36 mouse cellular contexts compared by ENCODE assay signal in the genomic region with DNA sequence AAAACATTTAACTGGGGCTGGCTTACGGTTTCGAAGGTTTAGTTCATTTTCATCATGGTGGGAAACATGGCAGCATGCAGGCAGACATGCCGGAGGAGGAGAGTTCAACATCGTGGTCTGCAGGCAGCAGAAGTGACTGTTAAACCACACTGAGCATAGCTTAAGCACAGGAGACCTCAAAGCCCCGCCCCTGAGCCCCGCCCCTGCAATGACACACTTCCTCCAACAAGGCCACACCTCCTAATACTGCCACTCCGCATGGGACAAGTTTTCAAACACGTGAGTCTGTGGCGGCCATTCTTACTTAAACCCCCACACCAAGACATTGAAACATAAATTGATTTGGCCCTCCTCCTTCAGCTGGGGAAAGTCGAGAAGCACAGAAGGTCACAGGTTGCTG. TPM values are rescaled to one million over a fixed set of nuclear protein-coding genes. Genes with fewer than 3 reads are reported as not detected.
DNase-seq lines count a peak whose midpoint lies in the region; ATAC-seq and TF ChIP-seq lines count a peak whose summit lies in the region.
"Had no signal": no experiment of that assay in that cellular context is flagged by ENCODE, and none has a peak within 500 bp of the region (broad histone marks: within the 10 kb centered on the region; RNA-seq: fewer than 3 reads in every experiment).

No protein-coding gene starts in this region.

- H3K9me3 ChIP-seq in heart, embryonic 10.5 days: no peaks in the 10 kb centered on the region
- H3K9me3 ChIP-seq in E14TG2a.4 (ENCODE audit: low read length): no peaks in the 10 kb centered on the region; the same call in 1 of the 2 replicates
- H3K9me3 ChIP-seq: embryonic facial prominence, embryonic 10.5 days; heart, embryonic 15.5 days; limb, embryonic 15.5 days; midbrain, embryonic 15.5 days; neural tube, embryonic 13.5 days had no signal

- no peak for TF ChIP-seq CTCF in E14TG2a.4 (conservative IDR thresholded peaks at IDR 0.05; ENCODE audit: low read length)

- WGBS in heart, embryonic 10.5 days: 83% methylated on average over 10 of the region's 10 CpGs

- H3K27me3 ChIP-seq in heart, embryonic 10.5 days (ENCODE audit: insufficient read depth, poor library complexity, severe bottlenecking): no peaks in the 10 kb centered on the region
- H3K27me3 ChIP-seq in E14TG2a.4 (ENCODE audit: insufficient read depth, low read length): no peaks in the 10 kb centered on the region
- H3K27me3 ChIP-seq: heart, embryonic 15.5 days; midbrain, embryonic 15.5 days; neural tube, embryonic 13.5 days had no signal

- H3K4me1 ChIP-seq in heart, embryonic 10.5 days: 0 out of 2 replicates have a peak, but pooled peaks cover 3% of the 10 kb centered on the region
- H3K4me1 ChIP-seq in E14TG2a.4 (replicated peaks; ENCODE audit: low read depth, low read length): peaks cover 30% of the 10 kb centered on the region
- H3K4me1 ChIP-seq: embryonic facial prominence, embryonic 10.5 days; heart, embryonic 15.5 days; limb, embryonic 15.5 days; midbrain, embryonic 15.5 days; neural tube, embryonic 13.5 days had no signal

- no peaks in the 10 kb centered on the region for H3K36me3 ChIP-seq in heart, embryonic 10.5 days
- H3K36me3 ChIP-seq in E14TG2a.4 (ENCODE audit: insufficient read depth, low read length): peaks cover 32% of the 10 kb centered on the region
- H3K36me3 ChIP-seq: embryonic facial prominence, embryonic 10.5 days; heart, embryonic 15.5 days; limb, embryonic 15.5 days; midbrain, embryonic 15.5 days; neural tube, embryonic 13.5 days had no signal

- peak; percentile 52 for ATAC-seq in megakaryocyte progenitor cell, adult 5-6 weeks (replicated peaks; ENCODE audit: poor library complexity)
- ATAC-seq: forebrain, embryonic 16.5 days; midbrain, embryonic 15.5 days had no signal

- DNase-seq in heart, embryonic 10.5 days (ENCODE audit: low spot score): peak; percentile 58
- DNase-seq in heart, adult 11 months: no peak
- DNase-seq in MEL-GATA-1-ER (ENCODE audit: extremely low read depth, low read depth) (peak; percentile 23), adipocyte (ENCODE audit: low spot score) (no peak)
- no peak for DNase-seq in lung, postnatal 25 days (ENCODE audit: low spot score)
- DNase-seq: adrenal gland, postnatal 25 days; cerebellum, adult 9-10 months; gastrocnemius, postnatal 14 days; heart, postnatal 36 days; kidney, adult 2 months; left cerebral cortex, postnatal 4 days; lung, adult 18-20 months; lung, postnatal 10 days; retina, postnatal 1 day; right cerebral cortex, postnatal 25 days; spleen, adult 18-20 months; thymus, postnatal 25 days had no signal

- no peak overlapping the region for H3K27ac ChIP-seq in heart, embryonic 10.5 days
- H3K27ac ChIP-seq: embryonic facial prominence, embryonic 10.5 days; heart, embryonic 15.5 days; hindbrain, embryonic 14.5 days; kidney, postnatal 0 days; left cerebral cortex, adult 2 months; limb, embryonic 15.5 days; midbrain, embryonic 15.5 days; neural tube, embryonic 13.5 days had no signal

- H3K4me3 ChIP-seq in heart, embryonic 10.5 days: no peak overlapping the region
- H3K4me3 ChIP-seq in E14TG2a.4 (replicated peaks; ENCODE audit: low read length): peak overlapping the region; percentile 74
- H3K4me3 ChIP-seq: embryonic facial prominence, embryonic 10.5 days; heart, embryonic 15.5 days; left cerebral cortex, adult 2 months; limb, embryonic 15.5 days; midbrain, embryonic 15.5 days; myocyte; neural tube, embryonic 13.5 days had no signal

RNA-seq across cellular contexts. Expression of a gene that starts 1.0 kb away (rescaled TPM):
- polyA plus RNA-seq in heart, embryonic 10.5 days (2016; fragmentation: Nextera tagmentation; extraction: Ambion mirVana): not detected in 2 replicates
- total RNA-seq in megakaryocyte progenitor cell, adult 5-6 weeks (2015): not detected in 2 replicates
- total RNA-seq in megakaryocyte progenitor cell, adult 5-6 weeks (2017): not detected in 2 replicates
- total RNA-seq: adrenal gland, postnatal 25 days; gastrocnemius, postnatal 14 days; heart, adult 8-10 months; heart, postnatal 36 days; layer of hippocampus, postnatal 10 days; left cerebral cortex, adult 2 months; left cerebral cortex, postnatal 4 days; megakaryocyte, adult 5-6 weeks had no signal
- polyA plus RNA-seq: brain, embryonic 14.5 days; cortical plate, adult 2 months; embryonic facial prominence, embryonic 10.5 days; forebrain, embryonic 16.5 days; hindbrain, embryonic 14.5 days; intestine, embryonic 14.5 days; kidney, adult 2 months; kidney, postnatal 0 days; large intestine, adult 2 months; limb, embryonic 15.5 days; midbrain, embryonic 15.5 days; myocyte; neural tube, embryonic 13.5 days had no signal

RNA-seq across cellular contexts. Expression of a gene that starts 16.8 kb away (rescaled TPM):
- polyA plus RNA-seq in heart, embryonic 10.5 days (2016; fragmentation: Nextera tagmentation; extraction: Ambion mirVana): 0.32 TPM in 1 of 2 replicates, not detected in the other
- not detected in 2 replicates for total RNA-seq in megakaryocyte progenitor cell, adult 5-6 weeks (2015)
- not detected in 2 replicates for total RNA-seq in megakaryocyte progenitor cell, adult 5-6 weeks (2017)
- total RNA-seq: adrenal gland, postnatal 25 days; gastrocnemius, postnatal 14 days; heart, adult 8-10 months; heart, postnatal 36 days; layer of hippocampus, postnatal 10 days; left cerebral cortex, adult 2 months; left cerebral cortex, postnatal 4 days; megakaryocyte, adult 5-6 weeks had no signal
- polyA plus RNA-seq: brain, embryonic 14.5 days; cortical plate, adult 2 months; embryonic facial prominence, embryonic 10.5 days; forebrain, embryonic 16.5 days; heart, embryonic 15.5 days; hindbrain, embryonic 14.5 days; intestine, embryonic 14.5 days; kidney, adult 2 months; kidney, postnatal 0 days; large intestine, adult 2 months; limb, embryonic 15.5 days; midbrain, embryonic 15.5 days; myocyte; neural tube, embryonic 13.5 days had no signal

RNA-seq across cellular contexts. Expression of a gene that starts 29.5 kb away (rescaled TPM):
- polyA plus RNA-seq in heart, embryonic 10.5 days (2016; fragmentation: Nextera tagmentation; extraction: Ambion mirVana): not detected in 2 replicates
- not detected in 2 replicates for total RNA-seq in megakaryocyte progenitor cell, adult 5-6 weeks (2015)
- total RNA-seq in megakaryocyte progenitor cell, adult 5-6 weeks (2017): not detected in 2 replicates
- total RNA-seq: adrenal gland, postnatal 25 days; gastrocnemius, postnatal 14 days; heart, adult 8-10 months; heart, postnatal 36 days; left cerebral cortex, postnatal 4 days; megakaryocyte, adult 5-6 weeks had no signal
- polyA plus RNA-seq: brain, embryonic 14.5 days; embryonic facial prominence, embryonic 10.5 days; forebrain, embryonic 16.5 days; heart, embryonic 15.5 days; hindbrain, embryonic 14.5 days; intestine, embryonic 14.5 days; kidney, adult 2 months; kidney, postnatal 0 days; large intestine, adult 2 months; limb, embryonic 15.5 days; midbrain, embryonic 15.5 days; myocyte; neural tube, embryonic 13.5 days had no signal

RNA-seq across cellular contexts. Expression of a gene that starts 37.4 kb away (rescaled TPM):
- polyA plus RNA-seq in heart, embryonic 10.5 days (2016; fragmentation: Nextera tagmentation; extraction: Ambion mirVana): 0.10 TPM in 1 of 2 replicates, not detected in the other
- total RNA-seq in megakaryocyte progenitor cell, adult 5-6 weeks (2015): not detected in 2 replicates
- not detected in 2 replicates for total RNA-seq in megakaryocyte progenitor cell, adult 5-6 weeks (2017)
- total RNA-seq: adrenal gland, postnatal 25 days; gastrocnemius, postnatal 14 days; heart, postnatal 36 days; megakaryocyte, adult 5-6 weeks had no signal
- polyA plus RNA-seq: brain, embryonic 14.5 days; embryonic facial prominence, embryonic 10.5 days; forebrain, embryonic 16.5 days; heart, embryonic 15.5 days; intestine, embryonic 14.5 days; kidney, adult 2 months; kidney, postnatal 0 days; large intestine, adult 2 months; limb, embryonic 15.5 days; midbrain, embryonic 15.5 days; myocyte; neural tube, embryonic 13.5 days had no signal

RNA-seq across cellular contexts. Expression of a gene that starts 47.3 kb away (rescaled TPM):
- polyA plus RNA-seq in heart, embryonic 10.5 days (2016; fragmentation: Nextera tagmentation; extraction: Ambion mirVana): not detected in 2 replicates
- not detected in 2 replicates for total RNA-seq in megakaryocyte progenitor cell, adult 5-6 weeks (2015)
- not detected in 2 replicates for total RNA-seq in megakaryocyte progenitor cell, adult 5-6 weeks (2017)
- total RNA-seq: adrenal gland, postnatal 25 days; gastrocnemius, postnatal 14 days; heart, adult 8-10 months; heart, postnatal 36 days; left cerebral cortex, adult 2 months; left cerebral cortex, postnatal 4 days; megakaryocyte, adult 5-6 weeks had no signal
- polyA plus RNA-seq: brain, embryonic 14.5 days; cortical plate, adult 2 months; embryonic facial prominence, embryonic 10.5 days; forebrain, embryonic 16.5 days; hindbrain, embryonic 14.5 days; intestine, embryonic 14.5 days; kidney, adult 2 months; kidney, postnatal 0 days; large intestine, adult 2 months; limb, embryonic 15.5 days; midbrain, embryonic 15.5 days; neural tube, embryonic 13.5 days had no signal

Comparison
In these comparisons a context has a peak if more than half of its experiments do, and no peak if none do; other contexts are left out.
1. DNase-seq: peak in heart, embryonic 10.5 days (single experiment) and MEL-GATA-1-ER (single experiment); none in heart, adult 11 months (single experiment), lung, postnatal 25 days (single experiment) and adipocyte (single experiment).